Mouse (Mus musculus): ENCODE results near the gene Isyna1.
A peak's percentile ranks its signal among the peaks of the same experiment; 100 is the strongest.

- TF ChIP-seq CTCF (IDR thresholded peaks at IDR 0.05; ENCODE audit: insufficient read depth, low read depth, low read length) (peak; percentile 66), POLR2A (IDR thresholded peaks at IDR 0.05; ENCODE audit: insufficient read depth, low read depth, low read length) (no peak)
Observed at GRCm38 (mm10) chr8:70598283-70598682, 4.1 kb downstream of the Isyna1 start.

Measured in olfactory bulb, adult 2 months (tissue).